Mouse (Mus musculus): ENCODE results near the gene Arhgap8.

- TF ChIP-seq CTCF (IDR thresholded peaks at IDR 0.05; ENCODE audit: extremely low read depth, insufficient read length, insufficient replicate concordance, low read depth, low read length), result peak; percentile 35; the same call in 1 of the 2 replicates
- TF ChIP-seq POLR2A (IDR thresholded peaks at IDR 0.05; ENCODE audit: low read depth, low read length), result no peak
These were observed 52.6 kb downstream of the Arhgap8 start for GRCm38 (mm10) chr15:84772191-84773111.
